Mouse (Mus musculus): Measurements from ENCODE around the gene AK157302. TPM values are rescaled to one million over a fixed set of nuclear protein-coding genes. Genes with fewer than 3 reads are reported as not detected.
A peak's percentile ranks its signal among the peaks of the same experiment; 100 is the strongest.
"Not testable (repeated sequence)": the region's sequence is repeated elsewhere in the genome, so short reads cannot be mapped to it uniquely, and the experiment has no call there.

The AK157302 gene
- polyA plus RNA-seq, 1 experiment from 2014 or later, result 0.31 TPM

DNA sequence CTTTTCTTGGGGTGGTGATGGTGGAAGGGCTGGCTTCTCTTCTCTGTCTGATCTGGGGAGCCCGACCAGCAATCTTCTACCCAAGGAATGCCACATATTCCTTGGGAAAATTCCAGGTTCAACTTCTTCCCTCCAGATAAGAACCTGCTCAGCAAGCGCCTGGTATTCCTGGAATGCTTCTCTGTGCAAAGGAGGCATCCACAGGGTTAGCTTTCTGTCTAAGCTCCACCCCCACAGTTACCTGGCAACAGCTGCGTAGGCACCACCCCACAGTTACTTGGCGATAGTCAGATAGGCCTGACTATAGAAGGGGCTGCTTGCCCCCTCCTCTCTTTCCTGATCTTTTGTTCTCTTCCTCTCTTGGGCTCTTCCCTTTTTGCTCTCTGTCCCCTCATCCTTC lies 38.7 kb upstream of the AK157302 start:
- Histone ChIP-seq H3K9me3 (ENCODE audit: low read length) (no peaks in the 10 kb centered on the region), H3K9ac (replicated peaks; ENCODE audit: low read depth) (no peak overlapping the region), H3K27me3 (replicated peaks; ENCODE audit: insufficient read depth, low read length) (no peaks in the 10 kb centered on the region), H3K4me1 (ENCODE audit: insufficient read depth, low read depth, low read length) (no peaks in the 10 kb centered on the region; the same call in 1 of the 2 replicates), H3K4me3 (ENCODE audit: low read depth, low read length) (no peak overlapping the region), H3K36me3 (ENCODE audit: insufficient read depth, low read length) (no peaks in the 10 kb centered on the region), H3K4me2 (replicated peaks; ENCODE audit: low read depth, low read length) (no peak overlapping the region), H3K27ac (ENCODE audit: low read length) (no peak overlapping the region)
- TF ChIP-seq CTCF (IDR thresholded peaks at IDR 0.05) (no peak), EP300 (IDR thresholded peaks at IDR 0.05) (peak; percentile 88)
- DNase-seq (ENCODE audit: low spot score) (peak; percentile 82), ATAC-seq (peak; percentile 90)
- WGBS, result 11% methylated on average over 4 of the region's 4 CpGs

DNA sequence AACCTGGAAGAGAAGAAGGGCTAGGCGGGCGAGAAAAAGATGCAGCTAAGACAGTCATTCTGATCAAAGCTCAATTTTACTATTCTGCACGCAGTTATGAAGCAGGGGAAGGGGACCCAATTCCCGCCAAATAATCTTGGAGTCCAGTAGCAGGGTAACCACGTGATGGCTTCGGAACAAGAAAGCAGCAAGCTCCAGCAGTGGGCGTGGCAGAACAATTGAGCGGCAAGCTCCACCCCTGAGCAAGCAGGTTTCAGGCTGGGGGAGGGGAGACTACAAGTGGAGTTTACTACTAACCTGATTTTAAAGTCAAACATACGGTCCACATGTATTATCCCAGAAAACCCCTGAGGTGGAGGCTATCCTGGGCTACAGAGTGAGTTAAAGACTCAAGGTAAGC lies 32.5 kb upstream of the AK157302 start:
- H3K27ac ChIP-seq (ENCODE audit: low read length); DNase-seq (ENCODE audit: low spot score); H3K4me3 ChIP-seq (ENCODE audit: low read depth, low read length); ATAC-seq; H3K9ac ChIP-seq (replicated peaks; ENCODE audit: low read depth); H3K27me3 ChIP-seq (replicated peaks; ENCODE audit: insufficient read depth, low read length); H3K4me1 ChIP-seq (ENCODE audit: insufficient read depth, low read depth, low read length); H3K36me3 ChIP-seq (ENCODE audit: insufficient read depth, low read length); H3K4me2 ChIP-seq (replicated peaks; ENCODE audit: low read depth, low read length); H3K9me3 ChIP-seq (ENCODE audit: low read length): not testable (repeated sequence)
- 50% methylated on average over 9 of the region's 9 CpGs for WGBS

DNA sequence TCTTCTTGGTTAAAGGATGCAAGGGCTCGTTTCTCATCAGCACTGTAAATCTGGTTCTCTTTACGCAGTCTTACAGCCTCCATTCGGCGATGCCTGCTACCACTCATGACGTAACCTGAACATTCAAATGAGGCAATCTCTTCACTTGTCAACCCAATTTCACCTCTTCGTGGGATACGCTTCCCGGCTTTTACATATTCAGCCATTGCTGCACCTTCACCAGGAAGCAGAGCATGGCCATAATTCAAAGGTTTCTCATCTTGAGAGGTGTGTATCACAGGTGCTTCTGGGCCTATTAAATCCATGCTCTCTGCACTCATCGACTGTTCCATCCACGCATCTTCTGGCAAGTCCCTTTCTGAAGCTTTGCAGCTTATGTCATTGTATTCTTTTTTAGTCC lies 27.7 kb upstream of the AK157302 start:
- ATAC-seq (no peak), DNase-seq (ENCODE audit: low spot score) (no peak)
- no peak overlapping the region for H3K27ac ChIP-seq (ENCODE audit: low read length)
- no peaks in the 10 kb centered on the region for H3K4me1 ChIP-seq (ENCODE audit: insufficient read depth, low read depth, low read length)
- no peak overlapping the region for H3K4me3 ChIP-seq (ENCODE audit: low read depth, low read length)
- H3K9ac ChIP-seq (replicated peaks; ENCODE audit: low read depth), result no peak overlapping the region
- no peaks in the 10 kb centered on the region for H3K36me3 ChIP-seq (ENCODE audit: insufficient read depth, low read length)
- H3K9me3 ChIP-seq (ENCODE audit: low read length), result no peaks in the 10 kb centered on the region
- no peak overlapping the region for H3K4me2 ChIP-seq (replicated peaks; ENCODE audit: low read depth, low read length)
- TF ChIP-seq CTCF (IDR thresholded peaks at IDR 0.05) (no peak), EP300 (IDR thresholded peaks at IDR 0.05) (no peak)
- H3K27me3 ChIP-seq (replicated peaks; ENCODE audit: insufficient read depth, low read length), result no peaks in the 10 kb centered on the region
- WGBS, result 88% methylated on average over 10 of the region's 10 CpGs

DNA sequence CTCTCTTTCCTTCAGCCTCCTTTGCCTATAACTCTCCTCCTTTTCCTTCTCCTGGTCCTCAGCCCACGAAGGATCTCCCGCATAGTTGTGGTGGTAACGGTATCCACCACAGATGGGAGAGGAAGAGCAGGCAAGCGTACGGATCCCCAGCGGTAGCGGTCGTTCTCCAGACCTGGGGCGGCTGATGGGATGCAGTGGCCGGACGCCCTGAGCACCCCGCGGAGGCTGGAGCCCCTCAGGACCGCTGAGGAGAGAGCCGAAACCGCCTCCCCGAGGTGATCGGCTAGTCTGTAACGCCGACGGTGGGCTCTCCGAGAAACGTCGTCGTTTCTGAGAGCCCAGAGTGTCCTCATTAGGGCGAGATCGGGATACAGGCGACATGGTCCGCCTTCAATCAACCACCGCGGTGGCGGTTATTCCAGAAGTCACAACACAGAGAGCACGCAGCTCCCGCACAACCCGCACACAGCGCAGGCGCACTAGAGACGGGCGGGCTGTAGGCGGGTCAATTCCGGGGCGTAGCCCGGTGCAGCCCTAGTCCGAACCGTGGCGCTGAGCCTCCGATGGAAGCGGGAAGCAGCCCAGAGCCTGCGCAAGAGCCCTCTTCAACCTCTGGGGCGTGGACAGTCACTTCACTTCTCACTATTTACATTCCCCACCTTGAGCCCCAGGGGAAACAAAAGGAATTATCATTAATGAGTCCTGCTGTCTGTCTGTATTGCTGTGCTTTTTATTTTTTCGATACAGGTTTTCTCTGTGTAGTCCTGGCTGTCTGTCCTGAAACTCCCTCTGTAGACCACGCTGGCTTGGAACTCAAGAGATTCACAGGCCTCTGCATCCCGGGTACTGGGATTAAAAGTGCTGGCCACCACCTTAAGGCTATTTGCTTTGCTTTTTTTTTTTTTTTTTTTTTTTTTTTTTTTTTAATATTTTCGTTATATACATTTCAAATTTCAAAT lies 26.7 kb upstream of the AK157302 start, which contains the start of gene Nkapl:
Gene Nkapl (minus strand): TSS at position 449 of the 959 bp plus-strand sequence.
- 2% methylated on average over 54 of the region's 54 CpGs for WGBS

DNA sequence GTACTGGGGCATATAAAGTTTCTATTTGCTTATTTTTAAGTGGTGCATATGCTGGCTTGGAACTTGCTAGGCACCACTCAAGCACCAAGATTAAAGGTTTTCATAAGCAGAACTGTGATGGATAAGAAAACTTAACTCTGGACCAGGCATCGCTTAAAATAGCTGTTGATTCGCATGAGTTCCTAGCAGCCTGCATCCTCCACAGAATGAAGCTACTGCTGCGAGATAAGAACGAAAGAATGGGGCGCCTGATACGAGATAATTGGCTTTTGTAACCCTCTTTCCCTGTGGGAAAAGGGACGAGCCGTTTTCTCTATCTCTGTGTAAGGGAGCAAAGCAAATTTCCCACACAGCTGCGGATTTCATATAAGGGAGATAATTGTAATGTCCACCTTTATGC lies 25.9 kb upstream of the AK157302 start:
- Histone ChIP-seq H3K9me3 (ENCODE audit: low read length) (no peaks in the 10 kb centered on the region), H3K4me3 (ENCODE audit: low read depth, low read length) (no peak overlapping the region), H3K9ac (replicated peaks; ENCODE audit: low read depth) (no peak overlapping the region), H3K4me2 (replicated peaks; ENCODE audit: low read depth, low read length) (peak overlapping the region; percentile 91; the same call in 1 of the 2 replicates), H3K27me3 (replicated peaks; ENCODE audit: insufficient read depth, low read length) (no peaks in the 10 kb centered on the region), H3K36me3 (ENCODE audit: insufficient read depth, low read length) (no peaks in the 10 kb centered on the region), H3K4me1 (ENCODE audit: insufficient read depth, low read depth, low read length) (no peaks in the 10 kb centered on the region), H3K27ac (ENCODE audit: low read length) (no peak overlapping the region)
- ATAC-seq (peak; percentile 29), DNase-seq (ENCODE audit: low spot score) (no peak)
- TF ChIP-seq EP300 (IDR thresholded peaks at IDR 0.05), result no peak
- TF ChIP-seq CTCF (IDR thresholded peaks at IDR 0.05), result no peak
- WGBS, result 26% methylated on average over 9 of the region's 9 CpGs

More for the DNA sequence above, 26.7 kb upstream of the AK157302 start, which contains the start of gene Nkapl:
- peak within 1 kb of the TSS; percentile 72 for H3K9ac ChIP-seq (replicated peaks; ENCODE audit: low read depth)
- H3K4me3 ChIP-seq (ENCODE audit: low read depth, low read length), result peak within 1 kb of the TSS; percentile 64
- H3K9me3 ChIP-seq (ENCODE audit: low read length), result no peaks in the 10 kb centered on the region
- TF ChIP-seq EP300 (IDR thresholded peaks at IDR 0.05) (peak; percentile 42; the same call in 1 of the 2 replicates), CTCF (IDR thresholded peaks at IDR 0.05) (peak; percentile 12; the same call in 1 of the 2 replicates)
- H3K4me1 ChIP-seq (ENCODE audit: insufficient read depth, low read depth, low read length), result no peaks in the 10 kb centered on the region
- peak within 1 kb of the TSS; percentile 91 for H3K4me2 ChIP-seq (replicated peaks; ENCODE audit: low read depth, low read length)
- no peaks in the 10 kb centered on the region for H3K36me3 ChIP-seq (ENCODE audit: insufficient read depth, low read length)
- ATAC-seq, result peak; percentile 100
- peak within 1 kb of the TSS; percentile 81 for H3K27ac ChIP-seq (ENCODE audit: low read length)
- H3K27me3 ChIP-seq (replicated peaks; ENCODE audit: insufficient read depth, low read length), result no peaks in the 10 kb centered on the region
- DNase-seq (ENCODE audit: low spot score), result peak; percentile 95

DNA sequence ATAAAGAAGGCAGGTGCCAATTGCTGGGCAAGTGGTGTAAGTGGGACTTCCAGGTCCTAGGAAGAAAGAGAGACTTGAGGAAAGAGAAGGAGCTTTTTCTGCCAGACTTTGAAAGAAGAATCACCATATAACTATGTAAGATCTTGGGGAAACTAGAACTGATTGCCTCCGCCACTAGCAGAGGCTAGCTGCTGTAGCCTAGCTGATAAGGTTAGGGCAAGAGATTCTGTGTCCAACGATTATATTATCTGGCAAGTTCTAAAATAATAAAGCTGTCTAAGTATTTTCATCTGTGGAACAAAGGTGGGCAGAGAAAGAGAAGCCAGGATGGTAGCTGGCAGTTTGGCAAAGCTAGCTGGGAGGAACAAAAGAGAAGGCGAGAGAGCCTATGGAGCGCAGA lies 22.6 kb upstream of the AK157302 start:
- ATAC-seq, result no peak
- TF ChIP-seq CTCF (IDR thresholded peaks at IDR 0.05), result no peak
- WGBS, result 44% methylated on average over 4 of the region's 4 CpGs

More for the DNA sequence above, 22.6 kb upstream of the AK157302 start:
- Histone ChIP-seq H3K36me3 (ENCODE audit: insufficient read depth, low read length) (no peaks in the 10 kb centered on the region), H3K27ac (ENCODE audit: low read length) (no peak overlapping the region), H3K9ac (replicated peaks; ENCODE audit: low read depth) (no peak overlapping the region), H3K4me3 (ENCODE audit: low read depth, low read length) (no peak overlapping the region), H3K9me3 (ENCODE audit: low read length) (no peaks in the 10 kb centered on the region), H3K4me1 (ENCODE audit: insufficient read depth, low read depth, low read length) (no peaks in the 10 kb centered on the region), H3K4me2 (replicated peaks; ENCODE audit: low read depth, low read length) (no peak overlapping the region), H3K27me3 (replicated peaks; ENCODE audit: insufficient read depth, low read length) (no peaks in the 10 kb centered on the region)
- no peak for DNase-seq (ENCODE audit: low spot score)

Measured in lung, postnatal 0 days (tissue).